Mouse (Mus musculus): Measurements from ENCODE around the gene Zbtb21.
"Not testable (repeated sequence)": the region's sequence is repeated elsewhere in the genome, so short reads cannot be mapped to it uniquely, and the experiment has no call there.

DNA sequence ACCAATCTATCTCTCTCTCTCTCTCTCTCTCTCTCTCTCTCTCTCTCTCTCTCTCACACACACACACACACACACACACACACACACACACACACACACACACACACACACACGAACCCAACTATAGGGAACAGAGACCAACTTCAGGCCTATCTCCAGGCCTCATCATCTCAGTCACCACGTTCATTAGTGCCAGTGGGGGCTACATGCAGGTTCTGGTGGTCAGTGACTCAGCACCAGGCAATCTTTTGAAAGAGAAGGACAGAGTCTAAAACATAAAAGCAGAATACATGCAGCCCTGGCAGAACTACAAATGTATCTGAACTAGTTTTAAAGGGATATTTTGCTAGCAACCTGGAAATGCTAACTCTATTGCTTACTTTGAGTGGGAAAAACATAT, 15.4 kb downstream of the Zbtb21 start:
- TF ChIP-seq CTCF, EP300 (IDR thresholded peaks at IDR 0.05; ENCODE audit: low read depth): not testable (repeated sequence)

Data from liver, postnatal 0 days (tissue).